Mouse (Mus musculus): ENCODE measurements around the gene Baiap2l1. TPM values are rescaled to one million over a fixed set of nuclear protein-coding genes. Genes with fewer than 3 reads are reported as not detected.

Gene Baiap2l1
- polyA plus RNA-seq, 1 experiment from 2014 or later = 14.3 TPM

- no peaks in the 10 kb centered on the region for H3K9me3 ChIP-seq (ENCODE audit: control insufficient read depth, low read depth, low read length)
- H3K9ac ChIP-seq (replicated peaks; ENCODE audit: low read depth, low read length) = peak overlapping the region; percentile 95; the same call in 1 of the 2 replicates
- ATAC-seq (ENCODE audit: insufficient number of reproducible peaks, insufficient read depth, low FRiP score, low read depth) = no peak
- H3K4me3 ChIP-seq (ENCODE audit: low read depth, low read length) = peak overlapping the region; percentile 17
- peak overlapping the region; percentile 48; the same call in 1 of the 2 replicates for H3K27ac ChIP-seq (ENCODE audit: low read length)
- 19% methylated on average over 14 of the region's 14 CpGs for WGBS
- peaks cover 19% of the 10 kb centered on the region; the same call in 1 of the 2 replicates for H3K36me3 ChIP-seq (ENCODE audit: control insufficient read depth, insufficient read depth, low read length)
- H3K27me3 ChIP-seq (ENCODE audit: control insufficient read depth, insufficient read depth, low read length) = no peaks in the 10 kb centered on the region
- peaks cover 36% of the 10 kb centered on the region for H3K4me1 ChIP-seq (ENCODE audit: control insufficient read depth, insufficient read depth, low read length)
- peak overlapping the region; percentile 84 for H3K4me2 ChIP-seq (replicated peaks; ENCODE audit: low read depth, low read length)
Observed at GRCm38 (mm10) chr5:144258131-144258611, 99.7 kb downstream of the Baiap2l1 start.

- H3K27ac ChIP-seq (ENCODE audit: low read length) = no peak overlapping the region
- H3K9ac ChIP-seq (replicated peaks; ENCODE audit: low read depth, low read length) = peak overlapping the region; percentile 95; the same call in 1 of the 2 replicates
- peak overlapping the region; percentile 97 for H3K4me3 ChIP-seq (ENCODE audit: low read depth, low read length)
- peak overlapping the region; percentile 84 for H3K4me2 ChIP-seq (replicated peaks; ENCODE audit: low read depth, low read length)
- H3K9me3 ChIP-seq (ENCODE audit: control insufficient read depth, low read depth, low read length) = no peaks in the 10 kb centered on the region
- H3K36me3 ChIP-seq (ENCODE audit: control insufficient read depth, insufficient read depth, low read length) = peaks cover 15% of the 10 kb centered on the region; the same call in 1 of the 2 replicates
- no peaks in the 10 kb centered on the region for H3K27me3 ChIP-seq (ENCODE audit: control insufficient read depth, insufficient read depth, low read length)
- WGBS = 66% methylated on average over 3 of the region's 3 CpGs
- ATAC-seq (ENCODE audit: insufficient number of reproducible peaks, insufficient read depth, low FRiP score, low read depth) = no peak
- peaks cover 36% of the 10 kb centered on the region for H3K4me1 ChIP-seq (ENCODE audit: control insufficient read depth, insufficient read depth, low read length)
Observed at GRCm38 (mm10) chr5:144257451-144258110, 100.3 kb downstream of the Baiap2l1 start.

GRCm38 (mm10) chr5:144256888-144257287 lies 101.0 kb downstream of the Baiap2l1 start:
- 18% methylated on average over 1 of the region's 1 CpGs for WGBS
- H3K9ac ChIP-seq (replicated peaks; ENCODE audit: low read depth, low read length) = peak overlapping the region; percentile 95; the same call in 1 of the 2 replicates
- H3K4me1 ChIP-seq (ENCODE audit: control insufficient read depth, insufficient read depth, low read length) = peaks cover 36% of the 10 kb centered on the region
- no peaks in the 10 kb centered on the region for H3K27me3 ChIP-seq (ENCODE audit: control insufficient read depth, insufficient read depth, low read length)
- H3K36me3 ChIP-seq (ENCODE audit: control insufficient read depth, insufficient read depth, low read length) = peaks cover 15% of the 10 kb centered on the region; the same call in 1 of the 2 replicates
- ATAC-seq (ENCODE audit: insufficient number of reproducible peaks, insufficient read depth, low FRiP score, low read depth) = no peak
- H3K4me2 ChIP-seq (replicated peaks; ENCODE audit: low read depth, low read length) = peak overlapping the region; percentile 84
- H3K27ac ChIP-seq (ENCODE audit: low read length) = peak overlapping the region; percentile 95
- H3K9me3 ChIP-seq (ENCODE audit: control insufficient read depth, low read depth, low read length) = no peaks in the 10 kb centered on the region
- peak overlapping the region; percentile 97 for H3K4me3 ChIP-seq (ENCODE audit: low read depth, low read length)

GRCm38 (mm10) chr5:144256541-144256870 lies 101.4 kb downstream of the Baiap2l1 start:
- H3K4me3 ChIP-seq (ENCODE audit: low read depth, low read length) = peak overlapping the region; percentile 97
- ATAC-seq (ENCODE audit: insufficient number of reproducible peaks, insufficient read depth, low FRiP score, low read depth) = no peak
- H3K9me3 ChIP-seq (ENCODE audit: control insufficient read depth, low read depth, low read length) = no peaks in the 10 kb centered on the region
- peaks cover 36% of the 10 kb centered on the region for H3K4me1 ChIP-seq (ENCODE audit: control insufficient read depth, insufficient read depth, low read length)
- no peaks in the 10 kb centered on the region for H3K27me3 ChIP-seq (ENCODE audit: control insufficient read depth, insufficient read depth, low read length)
- 8% methylated on average over 7 of the region's 7 CpGs for WGBS
- H3K36me3 ChIP-seq (ENCODE audit: control insufficient read depth, insufficient read depth, low read length) = peaks cover 15% of the 10 kb centered on the region; the same call in 1 of the 2 replicates
- peak overlapping the region; percentile 95 for H3K27ac ChIP-seq (ENCODE audit: low read length)
- H3K4me2 ChIP-seq (replicated peaks; ENCODE audit: low read depth, low read length) = peak overlapping the region; percentile 84
- H3K9ac ChIP-seq (replicated peaks; ENCODE audit: low read depth, low read length) = peak overlapping the region; percentile 95

GRCm38 (mm10) chr5:144255632-144256540 lies 102.0 kb downstream of the Baiap2l1 start:
- Histone ChIP-seq H3K27ac (ENCODE audit: low read length) (peak overlapping the region; percentile 95), H3K4me3 (ENCODE audit: low read depth, low read length) (peak overlapping the region; percentile 97), H3K9me3 (ENCODE audit: control insufficient read depth, low read depth, low read length) (no peaks in the 10 kb centered on the region), H3K4me2 (replicated peaks; ENCODE audit: low read depth, low read length) (peak overlapping the region; percentile 84), H3K9ac (replicated peaks; ENCODE audit: low read depth, low read length) (peak overlapping the region; percentile 95), H3K27me3 (ENCODE audit: control insufficient read depth, insufficient read depth, low read length) (no peaks in the 10 kb centered on the region), H3K36me3 (ENCODE audit: control insufficient read depth, insufficient read depth, low read length) (peaks cover 10% of the 10 kb centered on the region; the same call in 1 of the 2 replicates), H3K4me1 (ENCODE audit: control insufficient read depth, insufficient read depth, low read length) (peaks cover 36% of the 10 kb centered on the region)
- ATAC-seq (ENCODE audit: insufficient number of reproducible peaks, insufficient read depth, low FRiP score, low read depth) = peak; percentile 10
- under 1% methylated on average over 40 of the region's 40 CpGs for WGBS

GRCm38 (mm10) chr5:144254811-144255631 lies 102.9 kb downstream of the Baiap2l1 start:
- peaks cover 36% of the 10 kb centered on the region for H3K4me1 ChIP-seq (ENCODE audit: control insufficient read depth, insufficient read depth, low read length)
- no peaks in the 10 kb centered on the region for H3K9me3 ChIP-seq (ENCODE audit: control insufficient read depth, low read depth, low read length)
- under 1% methylated on average over 54 of the region's 84 CpGs for WGBS
- peak; percentile 83 for ATAC-seq (ENCODE audit: insufficient number of reproducible peaks, insufficient read depth, low FRiP score, low read depth)
- H3K27me3 ChIP-seq (ENCODE audit: control insufficient read depth, insufficient read depth, low read length) = no peaks in the 10 kb centered on the region
- H3K4me3 ChIP-seq (ENCODE audit: low read depth, low read length) = peak overlapping the region; percentile 97
- H3K36me3 ChIP-seq (ENCODE audit: control insufficient read depth, insufficient read depth, low read length) = peaks cover 3% of the 10 kb centered on the region; the same call in 1 of the 2 replicates
- peak overlapping the region; percentile 84 for H3K4me2 ChIP-seq (replicated peaks; ENCODE audit: low read depth, low read length)
- peak overlapping the region; percentile 95 for H3K27ac ChIP-seq (ENCODE audit: low read length)
- peak overlapping the region; percentile 95 for H3K9ac ChIP-seq (replicated peaks; ENCODE audit: low read depth, low read length)

- H3K9ac ChIP-seq (replicated peaks; ENCODE audit: low read depth, low read length) = no peak overlapping the region
- peak overlapping the region; percentile 97 for H3K4me3 ChIP-seq (ENCODE audit: low read depth, low read length)
- H3K9me3 ChIP-seq (ENCODE audit: control insufficient read depth, low read depth, low read length) = no peaks in the 10 kb centered on the region
- H3K4me2 ChIP-seq (replicated peaks; ENCODE audit: low read depth, low read length) = peak overlapping the region; percentile 84
- H3K4me1 ChIP-seq (ENCODE audit: control insufficient read depth, insufficient read depth, low read length) = peaks cover 32% of the 10 kb centered on the region
- 54% methylated on average over 16 of the region's 16 CpGs for WGBS
- H3K27me3 ChIP-seq (ENCODE audit: control insufficient read depth, insufficient read depth, low read length) = no peaks in the 10 kb centered on the region
- peak overlapping the region; percentile 27; the same call in 1 of the 2 replicates for H3K27ac ChIP-seq (ENCODE audit: low read length)
- peak; percentile 38; the same call in 1 of the 2 replicates for ATAC-seq (ENCODE audit: insufficient number of reproducible peaks, insufficient read depth, low FRiP score, low read depth)
- H3K36me3 ChIP-seq (ENCODE audit: control insufficient read depth, insufficient read depth, low read length) = peaks cover 3% of the 10 kb centered on the region; the same call in 1 of the 2 replicates
Observed at GRCm38 (mm10) chr5:144254122-144254810, 103.6 kb downstream of the Baiap2l1 start.

Measured in stomach, embryonic 14.5 days (tissue).